ENCODE assay signal across 20 mouse cellular contexts in the genomic region with DNA sequence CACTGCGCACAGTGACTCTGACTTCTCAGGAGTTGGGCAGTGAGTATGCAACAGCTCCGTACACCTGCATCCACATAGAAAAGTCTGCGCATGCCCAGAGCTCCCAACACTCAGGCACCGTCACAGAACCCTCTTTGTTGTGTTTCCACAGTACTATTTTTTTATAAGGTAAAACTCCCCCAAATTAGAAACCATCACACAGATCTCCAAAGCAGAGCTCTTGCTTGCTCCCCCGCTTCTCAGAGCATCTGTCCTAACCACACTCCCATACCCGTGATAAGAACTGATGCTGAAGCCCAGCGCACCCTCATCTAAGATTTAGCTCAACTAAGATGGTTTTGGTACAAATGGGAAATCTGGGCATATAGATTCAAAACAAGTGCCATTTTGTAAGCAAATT.
"Had no signal": no experiment of that assay in that cellular context is flagged by ENCODE, and none has a peak within 500 bp of the region (broad histone marks: within the 10 kb centered on the region; RNA-seq: fewer than 3 reads in every experiment).

No protein-coding gene starts in this region.

- H3K4me2 ChIP-seq: liver, embryonic 13.5 days; lung, embryonic 14.5 days; midbrain, embryonic 13.5 days; neural tube, embryonic 13.5 days; stomach, embryonic 15.5 days had no signal

- H3K27me3 ChIP-seq: liver, embryonic 13.5 days; megakaryocyte, embryonic 14.5 days; midbrain, embryonic 13.5 days; neural tube, embryonic 13.5 days; stomach, embryonic 15.5 days had no signal

- ATAC-seq: lung, postnatal 0 days; midbrain, embryonic 13.5 days; midbrain, embryonic 16.5 days had no signal

- H3K4me1 ChIP-seq: liver, embryonic 13.5 days; megakaryocyte, embryonic 14.5 days; midbrain, embryonic 10.5 days; midbrain, embryonic 13.5 days; neural tube, embryonic 13.5 days; stomach, embryonic 15.5 days had no signal

- H3K36me3 ChIP-seq: liver, embryonic 13.5 days; midbrain, embryonic 10.5 days; midbrain, embryonic 13.5 days; neural tube, embryonic 13.5 days; stomach, embryonic 15.5 days had no signal

- DNase-seq: kidney, adult 18-20 months; kidney, adult 9 months; kidney, postnatal 25 days; layer of hippocampus, adult 9-11 months; liver, embryonic 13.5 days; lung, embryonic 14.5 days; lung, postnatal 36 days; right cerebral cortex, postnatal 14 days; spleen, adult 18-20 months; thymus, adult 18-20 months; thymus, postnatal 36 days had no signal

- H3K9ac ChIP-seq: liver, embryonic 13.5 days; lung, embryonic 14.5 days; midbrain, embryonic 13.5 days; neural tube, embryonic 13.5 days; stomach, embryonic 15.5 days had no signal

- H3K4me3 ChIP-seq: layer of hippocampus, adult 2 months; liver, embryonic 13.5 days; megakaryocyte, embryonic 14.5 days; midbrain, embryonic 10.5 days; midbrain, embryonic 13.5 days; myocyte; neural tube, embryonic 13.5 days; stomach, embryonic 15.5 days had no signal

- H3K9me3 ChIP-seq: liver, embryonic 13.5 days; megakaryocyte, embryonic 14.5 days; midbrain, embryonic 10.5 days; midbrain, embryonic 13.5 days; neural tube, embryonic 13.5 days; stomach, embryonic 15.5 days had no signal

- H3K27ac ChIP-seq: layer of hippocampus, adult 2 months; liver, embryonic 13.5 days; midbrain, embryonic 10.5 days; midbrain, embryonic 13.5 days; neural tube, embryonic 13.5 days; stomach, embryonic 15.5 days had no signal
